Mouse (Mus musculus) cortical plate, adult 2 months (tissue): ENCODE results near the gene Ptpn4.

Source experiments
- CTCF ChIP-seq: fragments of 200-500 bp; IDR thresholded peaks from 2 replicates; pipeline ENCODE4 v1.5.1; 2011; ENCODE audit warnings: mild to moderate bottlenecking, control low read depth, low read length; ENCODE audit not compliant: insufficient read depth; ENCODE audit errors: extremely low read depth
- POLR2A ChIP-seq: fragments of 200-500 bp; IDR thresholded peaks from 2 replicates; pipeline ENCODE4 v1.6.1; 2011; ENCODE audit warnings: mild to moderate bottlenecking, low read length, control low read depth; ENCODE audit not compliant: insufficient read depth; ENCODE audit errors: extremely low read depth

- TF ChIP-seq CTCF (no peak), POLR2A (no peak)
These were observed 170.5 kb downstream of the Ptpn4 start for GRCm38 (mm10) chr1:119666904-119667303.
